Mouse (Mus musculus) C2C12 (cell line): ENCODE measurements at regions not wholly inside any gene's neighbourhood (a gene's known extent, or its start where the extent isn't known, plus 50 kb on each side); places are given as distances from the start of the nearest gene placed in this dataset.

Source experiments
- H3K27me3 ChIP-seq: one replicate; pipeline ENCODE4 v1.6.1; 2011; ENCODE audit not compliant: control insufficient read depth, insufficient read depth, insufficient read length
- H3K36me3 ChIP-seq: one replicate; pipeline ENCODE4 v1.6.1; 2011; ENCODE audit not compliant: control insufficient read depth, insufficient read depth
- H3K4me3 ChIP-seq: one replicate; pipeline ENCODE4 v1.5.1; 2011; ENCODE audit warnings: mild to moderate bottlenecking, control low read depth; ENCODE audit not compliant: poor library complexity, insufficient read depth, severe bottlenecking
- H3K79me2 ChIP-seq: one replicate; pipeline ENCODE4 v1.6.1; 2011; ENCODE audit not compliant: control insufficient read depth, insufficient read depth
- H3K79me3 ChIP-seq: one replicate; pipeline ENCODE4 v1.6.1; 2011; ENCODE audit warnings: low read depth, control low read depth
- H3ac ChIP-seq: one replicate; pipeline ENCODE3; 2011; ENCODE audit warnings: low read depth; ENCODE audit not compliant: control insufficient read depth, insufficient read length
- CEBPB ChIP-seq: IDR thresholded peaks from one replicate; pipeline ENCODE4 v1.6.1; 2011; ENCODE audit warnings: low read depth, mild to moderate bottlenecking, control low read depth, moderate library complexity
- CTCF ChIP-seq: IDR thresholded peaks from one replicate; pipeline ENCODE4 v1.5.1; 2011; ENCODE audit not compliant: control insufficient read depth, insufficient read depth, insufficient read length
- FOSL1 ChIP-seq: IDR thresholded peaks from one replicate; pipeline ENCODE4 v1.8.0; 2011; ENCODE audit warnings: mild to moderate bottlenecking, low read length; ENCODE audit not compliant: poor library complexity, insufficient read depth, severe bottlenecking
- MAX ChIP-seq: IDR thresholded peaks from one replicate; pipeline ENCODE4 v1.6.1; 2011; ENCODE audit warnings: mild to moderate bottlenecking, control low read depth
- MYOD1 ChIP-seq: IDR thresholded peaks from one replicate; pipeline ENCODE4 v1.6.1; 2011; ENCODE audit warnings: low read depth; ENCODE audit not compliant: control insufficient read depth, insufficient read length
- MYOG ChIP-seq: IDR thresholded peaks from one replicate; pipeline ENCODE4 v1.6.1; 2011; ENCODE audit not compliant: control insufficient read depth, insufficient read length; ENCODE audit errors: extremely low read depth
- USF1 ChIP-seq: IDR thresholded peaks from one replicate; pipeline ENCODE4 v1.6.1; 2011; ENCODE audit warnings: low read depth, mild to moderate bottlenecking, control low read depth, moderate library complexity

DNA sequence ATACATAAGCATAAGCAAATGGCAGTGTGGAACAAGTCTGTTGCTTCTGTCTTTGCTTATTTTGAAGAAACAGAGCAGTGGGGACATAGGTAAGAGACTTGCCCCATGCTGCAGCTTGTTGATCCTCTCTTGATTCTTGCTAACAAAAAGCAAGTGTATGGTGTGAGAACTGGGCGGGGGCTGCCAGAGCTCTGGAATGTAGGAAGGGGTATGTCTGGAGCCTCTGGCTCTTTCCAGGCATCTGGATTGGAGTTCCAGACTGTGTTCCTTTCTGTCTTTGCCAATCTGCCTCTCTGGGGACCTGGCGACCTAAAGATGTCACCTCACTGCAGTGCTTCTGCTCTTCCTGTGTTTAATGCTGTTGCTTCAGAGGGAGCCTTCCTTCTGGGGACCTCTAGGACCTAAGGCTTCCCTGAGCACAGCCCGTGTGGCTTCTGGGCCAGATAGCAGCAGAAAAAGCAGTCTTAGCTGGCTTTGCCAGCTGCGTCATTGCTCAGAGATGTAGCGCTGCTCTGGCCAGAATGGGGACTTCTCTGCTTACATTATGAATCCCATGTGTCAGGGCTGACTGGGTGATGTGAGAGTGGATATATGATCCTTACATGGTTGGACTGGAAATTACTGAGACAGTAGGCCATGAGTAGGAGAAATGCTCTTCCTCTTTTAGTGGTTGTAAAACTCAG lies 138.1 kb upstream of the Slit3 start:
- Histone ChIP-seq H3ac (no peak overlapping the region), H3K79me2 (no peaks in the 10 kb centered on the region), H3K79me3 (no peaks in the 10 kb centered on the region), H3K4me3 (no peak overlapping the region), H3K36me3 (no peaks in the 10 kb centered on the region), H3K27me3 (no peaks in the 10 kb centered on the region)
- TF ChIP-seq MYOG (no peak), CEBPB (no peak), MAX (no peak), CTCF (no peak)

DNA sequence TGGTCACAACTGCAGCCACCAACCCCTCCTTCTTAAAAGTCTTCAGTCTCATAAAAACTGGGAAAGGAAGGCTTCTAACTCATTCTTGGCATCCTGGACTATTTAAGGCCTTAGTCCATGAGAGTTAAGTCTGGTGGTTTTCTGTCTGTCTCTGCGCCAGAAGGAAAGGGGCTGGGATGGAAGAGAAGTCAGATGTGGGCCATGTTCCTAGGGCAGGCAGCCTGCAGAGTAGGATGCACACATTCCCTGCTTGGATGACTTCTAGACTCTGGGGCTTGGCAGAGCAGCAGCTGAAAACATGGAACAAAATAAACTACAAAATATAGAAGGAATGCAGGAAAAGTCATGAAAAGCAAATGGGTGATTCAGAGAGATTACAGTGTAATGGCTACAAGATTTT lies 140.8 kb upstream of the Slit3 start:
- no peak overlapping the region for H3ac ChIP-seq
- TF ChIP-seq CEBPB (no peak), MYOD1 (no peak), USF1 (no peak), FOSL1 (no peak), MAX (no peak)
- no peaks in the 10 kb centered on the region for H3K79me3 ChIP-seq
- H3K36me3 ChIP-seq, result no peaks in the 10 kb centered on the region
- no peak overlapping the region for H3K4me3 ChIP-seq
- H3K27me3 ChIP-seq, result no peaks in the 10 kb centered on the region
- no peaks in the 10 kb centered on the region for H3K79me2 ChIP-seq

DNA sequence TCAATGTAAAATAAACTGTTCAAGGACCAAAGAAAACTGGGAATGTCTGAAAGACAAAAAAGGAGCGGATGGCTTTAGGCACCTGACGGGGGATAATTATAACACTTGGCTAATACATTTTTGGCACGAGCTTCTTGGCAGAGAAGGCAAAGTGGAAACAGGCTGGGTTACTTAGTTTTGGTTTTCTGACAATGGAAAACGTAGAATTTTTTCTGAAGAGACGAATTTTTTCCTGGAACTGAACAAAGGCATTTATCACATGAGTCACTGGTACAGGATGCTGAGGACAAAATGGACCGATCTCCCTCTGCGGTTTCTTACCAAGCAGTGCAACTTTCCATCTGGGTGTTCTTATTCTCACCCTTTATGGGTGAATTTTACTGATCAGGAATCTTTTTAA lies 143.2 kb upstream of the Slit3 start:
- no peaks in the 10 kb centered on the region for H3K79me3 ChIP-seq
- no peaks in the 10 kb centered on the region for H3K79me2 ChIP-seq
- no peak overlapping the region for H3ac ChIP-seq
- H3K27me3 ChIP-seq, result no peaks in the 10 kb centered on the region
- TF ChIP-seq MYOD1, result no peak
- TF ChIP-seq CEBPB, result no peak
- no peak for TF ChIP-seq MAX
- no peaks in the 10 kb centered on the region for H3K36me3 ChIP-seq
- H3K4me3 ChIP-seq, result no peak overlapping the region

DNA sequence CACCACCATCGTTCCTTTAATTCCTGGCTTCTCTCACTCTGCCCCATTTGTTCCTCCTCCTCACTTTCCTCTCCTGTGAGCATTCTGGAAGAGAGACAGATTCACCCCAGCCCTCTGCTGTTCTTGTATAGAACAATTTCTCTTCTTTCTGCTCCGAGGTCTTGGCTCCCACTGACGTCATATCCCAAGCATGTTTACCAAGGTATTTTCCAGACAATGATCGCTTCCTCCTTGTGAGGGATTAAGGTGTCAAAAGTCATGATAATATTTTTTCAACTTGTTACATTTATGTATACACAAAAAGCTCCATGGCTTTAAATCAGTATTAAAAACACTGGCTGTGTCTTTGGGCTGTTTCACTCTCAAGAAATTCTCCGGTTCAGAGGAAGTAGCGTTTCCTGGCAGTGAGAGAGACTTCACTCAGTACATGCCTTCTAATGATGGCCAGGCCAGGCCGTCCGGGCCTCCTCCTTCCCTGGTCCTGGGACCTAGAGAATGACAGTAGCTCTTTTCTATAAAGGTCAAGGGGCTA lies 142.4 kb upstream of the Spdl1 start:
- Histone ChIP-seq H3ac (no peak overlapping the region), H3K27me3 (no peaks in the 10 kb centered on the region), H3K79me3 (no peaks in the 10 kb centered on the region), H3K4me3 (no peak overlapping the region), H3K79me2 (no peaks in the 10 kb centered on the region), H3K36me3 (no peaks in the 10 kb centered on the region)
- no peak for TF ChIP-seq USF1
- TF ChIP-seq MYOG, result no peak
- no peak for TF ChIP-seq MAX
- TF ChIP-seq MYOD1, result no peak
- no peak for TF ChIP-seq CEBPB
- TF ChIP-seq FOSL1, result no peak
- no peak for TF ChIP-seq CTCF

DNA sequence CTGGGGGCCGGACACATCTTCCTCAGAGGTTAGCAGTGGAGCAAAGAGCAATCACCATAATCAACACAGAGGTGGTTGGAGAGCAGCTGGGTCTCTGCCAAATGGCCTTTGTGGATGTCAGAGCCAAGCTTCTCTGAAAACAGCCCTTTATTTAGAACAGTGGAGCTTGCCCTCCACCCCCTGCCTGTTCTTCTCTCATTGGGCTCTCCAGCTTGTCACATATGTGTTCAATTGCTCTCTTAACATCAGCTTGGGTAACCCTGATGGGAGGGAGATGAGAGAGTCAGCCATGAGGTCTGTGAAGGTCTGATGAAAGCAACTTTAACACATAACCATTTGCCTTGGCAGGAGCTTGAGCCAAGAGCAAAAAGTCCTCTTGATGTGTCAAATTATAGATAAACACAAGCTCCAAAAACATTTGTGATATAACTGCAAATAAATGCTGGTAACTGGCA lies 140.1 kb upstream of the Spdl1 start:
- Histone ChIP-seq H3K27me3 (no peaks in the 10 kb centered on the region), H3K4me3 (no peak overlapping the region), H3K36me3 (no peaks in the 10 kb centered on the region), H3ac (no peak overlapping the region), H3K79me3 (no peaks in the 10 kb centered on the region), H3K79me2 (no peaks in the 10 kb centered on the region)
- TF ChIP-seq CEBPB (no peak), CTCF (no peak), MAX (no peak), MYOD1 (no peak), USF1 (no peak), FOSL1 (no peak), MYOG (no peak)

DNA sequence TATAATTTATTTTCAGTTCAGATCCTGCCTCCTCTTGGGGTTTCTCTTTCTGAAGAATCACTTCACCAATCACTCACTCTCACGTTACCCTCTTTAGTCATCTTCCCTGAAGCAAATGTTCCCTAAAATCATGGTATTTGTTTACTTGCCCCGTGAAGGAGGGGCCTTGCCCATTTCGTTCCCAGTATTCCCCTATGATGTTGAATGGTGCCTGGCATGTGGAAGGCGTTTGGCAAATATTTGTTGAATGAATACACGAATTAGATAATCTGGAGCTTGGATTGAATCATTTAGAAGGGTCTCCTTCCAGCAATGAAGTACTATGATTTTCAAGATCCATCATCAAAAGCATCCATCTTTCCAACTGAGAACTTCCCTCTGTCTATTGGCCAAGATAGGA lies 139.6 kb upstream of the Spdl1 start:
- Histone ChIP-seq H3ac (no peak overlapping the region), H3K27me3 (no peaks in the 10 kb centered on the region), H3K4me3 (no peak overlapping the region), H3K79me3 (no peaks in the 10 kb centered on the region), H3K79me2 (no peaks in the 10 kb centered on the region), H3K36me3 (no peaks in the 10 kb centered on the region)
- TF ChIP-seq MYOD1 (no peak), CTCF (no peak), MAX (no peak), FOSL1 (no peak), MYOG (no peak), USF1 (no peak), CEBPB (no peak)
